Mouse (Mus musculus) right cerebral cortex, postnatal 4 days (tissue): ENCODE measurements around the gene March10.

Experiments used
- DNase-seq: peaks from one replicate; pipeline ENCODE4 v3.0.0-alpha.2; 2022

The March10 gene

GRCm38 (mm10) chr11:105311291-105311975 is 145.1 kb downstream of the March10 start:
- no peak for DNase-seq
